Mouse (Mus musculus): ENCODE data around the gene H2-Q2.
"Not testable (repeated sequence)": the region's sequence is repeated elsewhere in the genome, so short reads cannot be mapped to it uniquely, and the experiment has no call there.

H2-Q2 gene

DNA sequence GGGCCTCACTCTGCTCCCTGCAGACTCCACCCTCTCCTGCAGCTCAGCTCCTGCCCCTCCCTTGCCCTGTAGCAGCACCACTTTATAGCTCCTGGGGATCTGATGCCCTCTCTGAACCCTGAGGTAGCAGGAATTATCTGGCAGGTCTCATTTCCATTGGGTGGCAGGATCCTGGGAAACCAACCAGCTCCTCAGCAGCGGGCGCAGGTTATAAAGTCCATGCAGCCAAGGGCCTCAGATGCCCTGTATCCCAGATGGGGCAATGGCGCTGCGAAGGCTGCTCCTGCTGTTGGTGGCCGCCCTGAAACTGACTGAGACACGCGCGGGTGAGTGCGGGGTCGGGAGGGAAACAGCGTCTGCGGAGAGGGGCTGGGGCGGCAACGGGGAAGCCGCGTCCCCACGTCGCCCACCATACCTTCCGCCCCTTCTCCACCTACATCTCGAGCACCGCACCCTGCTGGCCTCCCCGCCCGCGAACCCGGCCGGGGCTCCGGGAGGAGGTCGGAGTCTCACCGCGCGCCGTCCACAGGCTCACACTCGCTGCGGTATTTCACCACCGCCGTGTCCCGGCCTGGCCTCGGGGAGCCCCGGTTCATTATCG, at the start of gene H2-Q2:
TSS of gene H2-Q2 (plus strand) at position 172 of the 601 bp plus-strand sequence.
- DNase-seq (ENCODE audit: low spot score) = peak; percentile 45

- DNase-seq (ENCODE audit: low spot score) = peak; percentile 84
Measured at GRCm38 (mm10) chr17:35295796-35296195, 46.2 kb upstream of the H2-Q2 start.

DNA sequence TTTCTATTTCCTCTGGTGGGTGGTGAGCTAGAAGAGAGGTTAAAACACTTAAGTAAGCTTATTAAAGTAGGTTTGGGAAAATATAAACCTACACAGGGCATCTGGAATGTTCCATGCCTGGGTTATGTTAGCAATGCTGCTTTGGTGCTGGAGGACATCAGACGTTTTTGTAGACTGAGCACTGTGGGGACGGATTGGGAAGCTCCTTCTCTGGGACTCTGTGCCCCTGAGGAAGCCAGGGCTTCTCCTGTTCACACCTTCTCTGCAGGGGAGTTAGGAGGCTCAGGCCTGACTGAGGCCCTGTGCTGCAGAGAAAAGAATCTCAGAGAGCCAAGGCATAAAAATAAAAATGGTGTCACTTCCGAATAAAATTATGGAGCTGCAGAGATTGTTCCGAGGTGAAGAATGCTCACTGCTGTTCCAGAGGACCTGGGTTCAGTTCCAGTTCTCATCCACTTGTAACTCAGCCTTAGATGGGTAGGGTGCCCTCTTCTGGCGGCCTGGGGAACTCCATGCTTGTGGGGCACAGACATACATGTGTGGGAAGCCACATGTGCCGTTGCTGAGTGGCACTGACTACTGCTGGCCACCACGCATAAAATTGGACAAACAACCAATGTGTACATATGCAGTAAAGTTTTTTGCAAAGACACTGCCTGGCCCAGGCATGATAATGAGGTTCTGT, 41.6 kb upstream of the H2-Q2 start:
- DNase-seq (ENCODE audit: low spot score) = peak; percentile 59

DNA sequence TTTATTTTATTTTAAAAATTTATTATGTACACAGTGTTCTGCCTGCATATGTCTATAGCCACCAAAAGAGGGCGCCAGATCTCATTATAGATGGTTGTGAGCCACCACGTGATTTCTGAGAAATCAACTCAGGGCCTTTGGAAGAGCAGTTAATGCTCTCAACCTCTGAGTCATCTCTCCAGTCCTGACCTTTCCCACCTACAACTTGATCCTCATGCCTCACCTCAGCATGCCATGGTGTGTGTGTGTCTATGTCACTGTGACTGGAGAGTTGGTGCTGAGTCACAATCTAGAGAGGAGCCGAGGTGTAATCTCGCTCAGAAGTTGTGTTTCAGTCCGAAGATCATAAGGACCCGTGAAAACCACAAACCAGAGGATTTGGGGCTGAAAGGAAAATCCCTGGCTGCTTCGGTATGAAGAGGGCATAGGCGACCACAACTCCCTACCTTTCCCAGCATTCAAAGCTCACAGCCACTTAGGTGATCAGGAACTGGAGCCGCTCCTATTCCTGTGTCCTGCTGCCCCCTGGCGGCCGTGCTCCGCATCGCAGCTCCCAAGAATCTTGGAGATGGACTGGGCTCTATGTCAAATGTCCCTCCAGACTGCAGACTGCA, 40.3 kb upstream of the H2-Q2 start:
- peak; percentile 99 for DNase-seq (ENCODE audit: low spot score)

GRCm38 (mm10) chr17:35303271-35303670, 38.8 kb upstream of the H2-Q2 start:
- no peak for DNase-seq (ENCODE audit: low spot score)

- DNase-seq (ENCODE audit: low spot score) = no peak
Measured at GRCm38 (mm10) chr17:35303756-35304350, 38.2 kb upstream of the H2-Q2 start.

GRCm38 (mm10) chr17:35304478-35304877, 37.6 kb upstream of the H2-Q2 start:
- DNase-seq (ENCODE audit: low spot score) = no peak

DNA sequence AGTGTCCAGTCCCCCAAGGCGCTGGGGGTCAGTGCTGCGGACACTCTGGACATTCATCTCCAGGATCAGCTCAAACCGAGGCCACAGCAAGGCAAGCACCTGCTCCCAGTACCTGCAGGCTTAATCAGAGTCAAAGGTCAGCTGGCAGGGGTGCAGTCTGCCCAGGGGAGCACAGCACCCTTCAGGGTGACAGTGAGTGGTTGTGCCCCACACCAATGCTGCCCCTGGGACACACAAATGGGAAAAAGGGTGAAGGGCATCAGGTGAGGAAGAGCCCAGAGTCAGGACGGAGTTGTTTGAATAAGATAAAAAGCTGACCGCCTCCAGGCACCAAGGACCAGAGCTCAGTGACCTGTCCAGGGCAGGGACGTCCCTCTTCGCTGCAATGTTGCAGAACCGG, 37.1 kb upstream of the H2-Q2 start:
- DNase-seq (ENCODE audit: low spot score) = not testable (repeated sequence)

- no peak for DNase-seq (ENCODE audit: low spot score)
Measured at GRCm38 (mm10) chr17:35318671-35319070, 23.4 kb upstream of the H2-Q2 start.

DNA sequence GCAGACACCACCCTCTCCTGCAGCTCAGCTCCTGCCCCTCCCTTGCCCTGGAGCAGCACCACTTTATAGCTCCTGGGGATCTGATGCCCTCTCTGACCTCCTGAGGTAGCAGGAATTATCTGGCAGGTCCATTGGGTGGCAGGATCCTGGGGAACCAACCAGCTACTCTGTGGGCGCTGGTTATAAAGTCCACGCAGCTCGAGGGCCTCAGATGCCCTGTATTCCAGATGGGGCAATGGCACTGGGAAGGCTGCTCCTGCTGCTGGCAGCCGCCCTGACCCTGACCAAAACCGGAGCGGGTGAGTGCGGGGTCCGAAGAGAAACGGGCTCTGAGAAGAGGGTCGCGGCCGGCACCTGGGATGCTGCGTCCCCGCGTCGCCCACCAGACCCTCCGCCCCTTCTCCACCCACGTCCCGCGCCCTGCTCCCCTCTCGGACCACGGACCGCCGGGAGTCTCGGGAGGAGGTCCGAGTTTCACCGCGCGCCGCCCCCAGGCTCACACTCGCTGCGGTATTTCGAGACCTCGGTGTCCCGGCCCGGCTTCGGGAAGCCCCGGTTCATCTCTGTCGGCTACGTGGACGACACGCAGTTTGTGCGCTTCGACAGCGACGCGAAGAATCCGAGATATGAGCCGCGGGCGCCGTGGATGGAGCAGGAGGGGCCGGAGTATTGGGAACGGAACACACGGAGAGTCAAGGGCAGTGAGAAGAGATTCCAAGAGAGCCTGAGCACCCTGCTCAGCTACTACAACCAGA, 21.5 kb upstream of the H2-Q2 start, which contains the start of gene H2-Q1:
TSS of gene H2-Q1 (plus strand) at position 79 of the 755 bp plus-strand sequence.
- DNase-seq (ENCODE audit: low spot score) = no peak

DNA sequence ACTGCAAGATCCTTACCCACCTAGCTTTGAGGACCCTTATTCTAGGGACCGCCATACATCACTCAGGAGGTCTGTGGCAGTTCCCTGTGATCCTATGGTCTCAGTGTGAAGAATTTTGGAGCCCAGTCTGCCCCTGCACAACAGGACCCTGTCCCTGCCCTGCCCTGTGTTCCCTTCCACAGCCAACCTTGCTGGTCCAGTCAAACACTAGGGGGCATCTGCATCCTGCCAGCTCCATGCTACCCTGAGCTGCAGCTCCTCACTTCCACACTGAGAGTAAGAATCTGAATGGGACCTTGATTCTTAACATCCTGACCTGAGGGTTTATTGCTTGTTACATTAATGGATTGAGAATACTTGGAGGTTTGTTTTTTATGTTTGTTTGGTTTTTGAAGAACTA, 16.9 kb upstream of the H2-Q2 start:
- DNase-seq (ENCODE audit: low spot score) = not testable (repeated sequence)

DNA sequence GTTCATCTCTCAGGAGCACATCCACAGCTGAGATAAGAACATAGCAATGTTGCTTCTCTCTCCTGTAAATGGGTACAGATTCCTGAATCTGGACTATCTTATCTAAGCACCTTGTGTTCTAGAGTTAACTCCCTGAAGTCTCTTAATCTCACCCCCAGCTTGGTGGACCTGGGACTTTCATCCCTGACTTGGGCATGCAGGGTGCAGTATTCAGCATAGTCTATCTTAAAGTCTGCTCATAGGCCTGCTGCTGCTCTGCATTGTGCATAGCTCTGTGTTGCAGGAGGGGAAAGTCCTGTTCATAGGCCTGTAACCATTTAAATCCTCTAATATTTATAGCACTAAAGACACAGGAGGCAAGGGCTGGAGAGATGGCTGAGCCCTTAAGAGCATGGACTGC, 16.0 kb upstream of the H2-Q2 start:
- not testable (repeated sequence) for DNase-seq (ENCODE audit: low spot score)

- DNase-seq (ENCODE audit: low spot score) = not testable (repeated sequence)
Measured at GRCm38 (mm10) chr17:35329714-35330113, 12.3 kb upstream of the H2-Q2 start.

DNA sequence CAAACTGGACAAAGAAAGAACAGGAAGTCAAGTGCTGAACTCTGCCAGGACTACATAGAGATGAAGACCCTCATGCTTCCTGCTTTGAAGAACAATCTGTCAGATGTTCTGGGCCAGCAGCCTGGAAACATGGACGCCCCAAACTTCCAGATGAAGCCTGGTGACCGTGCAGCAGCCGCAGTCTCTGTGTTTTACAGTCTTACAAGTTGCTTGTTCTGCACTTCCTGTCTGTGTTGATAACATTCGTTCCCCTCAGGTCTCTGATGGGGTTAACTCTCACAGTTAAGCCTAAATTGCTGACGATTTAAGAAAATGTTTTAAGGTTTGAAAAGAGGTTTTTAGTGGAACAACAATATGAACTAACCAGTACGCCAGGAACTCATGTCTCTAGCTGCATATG, 10.5 kb upstream of the H2-Q2 start:
- DNase-seq (ENCODE audit: low spot score) = not testable (repeated sequence)

GRCm38 (mm10) chr17:35342711-35343476, 852 bp downstream of the H2-Q2 start:
- DNase-seq (ENCODE audit: low spot score) = no peak

- DNase-seq (ENCODE audit: low spot score) = not testable (repeated sequence)
Measured at GRCm38 (mm10) chr17:35347659-35348058, 5.6 kb downstream of the H2-Q2 start.

DNA sequence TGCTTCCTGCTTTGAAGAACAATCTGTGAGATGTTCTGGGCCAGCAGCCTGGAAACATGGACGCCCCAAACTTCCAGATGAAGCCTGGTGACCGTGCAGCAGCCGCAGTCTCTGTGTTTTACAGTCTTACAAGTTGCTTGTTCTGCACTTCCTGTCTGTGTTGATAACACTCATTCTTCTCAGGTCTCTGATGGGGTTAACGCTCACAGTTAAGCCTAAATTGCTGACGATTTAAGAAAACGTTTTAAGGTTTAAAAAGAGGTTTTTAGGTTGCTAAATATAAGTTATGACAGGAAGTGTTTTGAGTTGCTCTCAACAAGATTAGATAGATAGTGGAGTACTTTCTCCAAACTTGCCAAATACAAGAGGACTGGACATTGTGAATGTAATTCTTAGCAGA, 11.2 kb downstream of the H2-Q2 start:
- not testable (repeated sequence) for DNase-seq (ENCODE audit: low spot score)

DNA sequence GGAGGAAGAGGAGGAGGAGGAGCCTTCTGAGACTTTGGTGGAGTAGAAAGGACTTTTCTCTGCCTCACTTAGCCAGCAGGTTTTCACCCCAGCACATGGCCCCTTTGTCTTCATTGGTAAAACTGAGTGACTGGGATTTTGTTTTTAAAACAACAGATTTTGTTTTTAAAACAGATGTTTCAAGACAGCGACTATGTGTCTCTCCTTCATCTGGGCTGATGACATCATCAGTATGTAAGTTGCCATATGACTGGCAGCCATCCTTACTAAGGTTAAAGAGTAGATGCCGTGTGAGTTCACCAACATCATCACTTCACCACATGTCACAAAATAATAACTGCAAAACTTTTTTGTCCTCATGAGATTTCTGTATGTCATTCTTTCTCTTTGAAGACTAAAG, 12.0 kb downstream of the H2-Q2 start:
- DNase-seq (ENCODE audit: low spot score) = no peak

DNA sequence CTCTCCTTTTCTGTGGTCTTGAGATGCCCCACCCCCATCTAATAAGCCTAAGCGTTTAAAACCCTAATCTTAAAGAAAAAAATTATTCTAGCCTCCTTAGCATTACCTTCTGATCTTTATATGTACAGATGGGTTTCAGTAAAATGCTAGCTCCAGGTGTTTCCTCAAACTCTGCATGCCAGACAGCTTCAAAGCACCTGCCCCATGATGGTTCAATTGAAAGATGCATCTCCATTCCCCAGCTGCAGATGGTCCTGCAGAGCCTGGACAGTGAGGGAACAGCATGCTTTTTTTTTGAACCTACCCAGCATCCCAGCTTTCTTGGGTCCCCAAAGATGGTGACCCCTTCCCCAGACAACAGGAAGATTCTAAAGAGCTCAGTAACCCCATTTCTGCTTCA, 15.0 kb downstream of the H2-Q2 start:
- DNase-seq (ENCODE audit: low spot score) = no peak

DNA sequence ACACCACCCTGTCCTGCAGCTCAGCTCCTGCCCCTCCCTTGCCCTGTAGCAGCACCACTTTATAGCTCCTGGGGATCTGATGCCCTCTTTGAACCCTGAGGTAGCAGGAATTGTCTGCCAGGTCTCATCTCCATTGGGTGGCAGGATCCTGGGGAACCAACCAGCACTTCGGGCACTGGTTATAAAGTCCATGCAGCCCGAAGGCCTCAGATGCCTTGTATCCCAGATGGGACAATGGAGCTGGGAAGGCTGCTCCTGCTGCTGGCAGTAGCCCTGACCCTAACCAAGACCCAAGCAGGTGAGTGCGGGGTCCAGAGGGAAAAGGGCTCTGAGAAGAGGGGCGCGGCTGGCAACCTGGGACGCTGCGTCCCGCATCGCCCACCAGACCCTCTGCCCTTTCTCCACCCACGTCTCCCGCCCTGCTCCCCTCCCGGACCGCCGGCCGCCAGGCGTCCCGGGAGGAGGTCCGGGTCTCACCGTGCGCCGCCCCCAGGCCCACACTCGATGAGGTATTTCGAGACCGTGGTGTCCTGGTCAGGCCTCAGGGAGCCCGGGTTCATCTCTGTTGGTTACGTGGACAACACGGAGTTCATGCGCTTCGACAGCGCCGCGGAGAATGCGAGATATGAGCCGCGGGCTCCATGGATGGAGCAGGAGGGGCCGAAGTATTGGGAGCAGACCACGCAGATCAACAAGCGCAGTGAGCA, 16.9 kb downstream of the H2-Q2 start:
- no peak for DNase-seq (ENCODE audit: low spot score)

DNA sequence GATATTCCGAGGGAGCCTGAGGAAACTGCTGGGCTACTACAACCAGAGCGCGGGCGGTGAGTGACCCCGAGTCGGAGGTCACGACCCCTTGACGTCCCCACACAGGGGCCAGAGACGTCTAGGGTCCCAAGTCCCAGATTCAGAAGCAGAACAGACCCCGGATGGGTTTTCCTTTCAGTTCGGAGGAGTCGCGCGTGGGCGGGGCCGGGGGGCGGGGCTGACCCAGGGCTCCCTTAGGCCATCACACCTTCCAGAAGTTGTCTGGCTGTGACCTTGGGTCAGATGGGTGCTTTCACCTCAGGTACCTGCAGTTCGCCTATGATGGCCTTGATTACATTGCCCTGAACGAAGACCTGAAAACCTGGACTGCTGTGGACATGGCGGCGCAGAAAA, 17.4 kb downstream of the H2-Q2 start:
- no peak for DNase-seq (ENCODE audit: low spot score)
